Mouse (Mus musculus) embryonic facial prominence, embryonic 12.5 days (tissue): ENCODE measurements around the gene Gm49387. TPM values are rescaled to one million over a fixed set of nuclear protein-coding genes. Genes with fewer than 3 reads are reported as not detected.
"Not testable (repeated sequence)": the region's sequence is repeated elsewhere in the genome, so short reads cannot be mapped to it uniquely, and the experiment has no call there.

ENCODE experiments used
- ATAC-seq: fragments of 200-750 bp; cut with Nextera tagmentation; 2 replicates; pipeline ENCODE4 v1.8.0; 2017; ENCODE audit not compliant: insufficient number of reproducible peaks, insufficient read depth, low FRiP score, low TSS enrichment
- H3K27ac ChIP-seq: fragments of 300-500 bp; sonication (generic); 2 replicates; pipeline ENCODE4 v1.5.1; 2016; ENCODE audit warnings: mild to moderate bottlenecking
- H3K27me3 ChIP-seq: fragments of 300-500 bp; sonication (generic); 2 replicates; pipeline ENCODE4 v1.6.1; 2016; ENCODE audit warnings: mild to moderate bottlenecking, moderate library complexity
- H3K36me3 ChIP-seq: fragments of 300-500 bp; sonication (generic); 2 replicates; pipeline ENCODE4 v1.6.1; 2016; ENCODE audit warnings: mild to moderate bottlenecking
- H3K4me1 ChIP-seq: fragments of 300-500 bp; sonication (generic); 2 replicates; pipeline ENCODE4 v1.6.1; 2016
- H3K4me2 ChIP-seq: fragments of 300-500 bp; sonication (generic); replicated peaks from 2 replicates; pipeline ENCODE4 v1.6.1; 2016; ENCODE audit warnings: mild to moderate bottlenecking, moderate library complexity
- H3K4me3 ChIP-seq: fragments of 300-500 bp; sonication (generic); 2 replicates; pipeline ENCODE4 v1.5.1; 2016; ENCODE audit warnings: mild to moderate bottlenecking
- H3K9ac ChIP-seq: fragments of 300-500 bp; sonication (generic); 2 replicates; pipeline ENCODE4 v1.6.1; 2016; ENCODE audit warnings: mild to moderate bottlenecking, moderate library complexity
- H3K9me3 ChIP-seq: fragments of 300-500 bp; sonication (generic); 2 replicates; pipeline ENCODE4 v1.6.1; 2016; ENCODE audit warnings: mild to moderate bottlenecking, moderate library complexity
- WGBS: fragments of 180-500 bp; shearing (Covaris S2); methylation state at CpG from one replicate; pipeline ENCODE4 v1.1.7; 2016; 5-methylcytosine and 5-hydroxymethylcytosine counted together
- polyA plus RNA-seq: library from polyadenylated mRNA; unstranded; fragments of >200 nt; fragmentation: Nextera tagmentation; extraction: Ambion mirVana; gene quantifications from 2 replicates; pipeline ENCODE4 v1.2.1, GENCODE M21; 2016

Gene Gm49387
- polyA plus RNA-seq, 1 experiment from 2014 or later: 2.3 TPM

DNA sequence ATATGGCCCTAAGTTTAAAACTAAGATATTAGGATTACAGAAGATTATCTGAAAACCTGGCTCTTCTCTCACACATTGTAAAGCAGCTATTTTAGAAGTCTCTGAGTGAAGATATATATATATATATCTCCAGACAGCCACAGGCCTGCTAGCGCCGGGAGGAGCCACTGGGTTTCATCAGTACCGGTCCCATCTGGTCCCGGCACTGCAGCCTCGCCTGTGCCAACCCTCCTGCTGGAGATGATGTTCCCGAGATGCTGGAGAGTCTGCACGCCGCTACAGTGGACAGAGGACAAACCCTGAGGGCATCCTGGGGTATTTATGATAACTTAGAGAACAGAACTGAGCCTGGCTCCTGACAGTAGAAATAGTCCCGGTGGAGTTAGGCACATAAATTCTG, 23.5 kb downstream of the Gm49387 start:
- Histone ChIP-seq H3K27ac (no peak overlapping the region), H3K27me3 (no peaks in the 10 kb centered on the region), H3K4me3 (no peak overlapping the region), H3K4me1 (no peaks in the 10 kb centered on the region), H3K36me3 (no peaks in the 10 kb centered on the region), H3K4me2 (no peak overlapping the region), H3K9me3 (no peaks in the 10 kb centered on the region), H3K9ac (no peak overlapping the region)
- no peak for ATAC-seq
- WGBS: 83% methylated on average over 9 of the region's 9 CpGs

DNA sequence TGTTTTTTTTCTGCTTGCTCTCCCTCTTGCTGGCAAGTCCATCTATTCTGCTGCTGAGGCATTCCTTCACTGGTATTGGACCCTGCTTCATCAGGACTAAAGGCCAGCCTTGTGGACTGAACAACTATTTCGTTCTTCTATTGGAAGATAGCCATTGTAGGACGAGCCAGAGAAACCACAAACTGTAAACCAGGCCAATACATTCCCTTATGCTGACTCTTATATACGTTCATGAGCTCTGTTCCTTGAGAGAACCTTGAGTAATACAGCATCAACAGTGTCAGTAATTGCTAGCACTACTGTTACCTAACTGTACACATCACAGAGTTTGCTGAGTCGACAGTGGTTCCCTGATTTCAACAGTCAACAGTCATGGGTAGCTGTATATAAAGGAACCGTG, 27.0 kb downstream of the Gm49387 start:
- Histone ChIP-seq H3K9me3 (no peaks in the 10 kb centered on the region), H3K27me3 (no peaks in the 10 kb centered on the region), H3K36me3 (no peaks in the 10 kb centered on the region), H3K4me1 (no peaks in the 10 kb centered on the region), H3K27ac (no peak overlapping the region), H3K9ac (no peak overlapping the region), H3K4me2 (no peak overlapping the region), H3K4me3 (no peak overlapping the region)
- 85% methylated on average over 5 of the region's 5 CpGs for WGBS
- no peak for ATAC-seq

DNA sequence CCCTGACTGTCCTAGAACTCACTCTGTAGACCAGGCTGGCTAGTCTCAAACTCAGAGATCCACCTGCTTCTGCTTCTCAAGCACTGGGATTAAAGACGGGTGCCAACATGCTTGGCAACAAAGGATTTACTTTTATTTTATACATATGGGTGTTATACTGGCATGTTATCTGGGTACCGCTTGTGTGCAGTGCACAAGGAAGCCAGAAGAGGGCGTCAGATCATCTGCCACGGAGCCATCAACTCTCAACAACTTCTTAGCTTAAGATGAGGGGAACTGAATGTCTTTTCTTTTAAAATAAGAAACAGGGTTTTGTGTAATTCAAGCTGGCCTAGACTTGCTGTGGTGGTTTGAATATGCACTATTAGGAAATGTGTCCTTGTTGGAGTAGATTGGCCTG, 28.7 kb downstream of the Gm49387 start:
- Histone ChIP-seq H3K4me1 (no peaks in the 10 kb centered on the region), H3K36me3 (no peaks in the 10 kb centered on the region), H3K4me2 (no peak overlapping the region), H3K9ac (no peak overlapping the region), H3K4me3 (no peak overlapping the region), H3K27ac (no peak overlapping the region), H3K27me3 (no peaks in the 10 kb centered on the region), H3K9me3 (no peaks in the 10 kb centered on the region)
- 64% methylated on average over 4 of the region's 4 CpGs for WGBS
- no peak for ATAC-seq

DNA sequence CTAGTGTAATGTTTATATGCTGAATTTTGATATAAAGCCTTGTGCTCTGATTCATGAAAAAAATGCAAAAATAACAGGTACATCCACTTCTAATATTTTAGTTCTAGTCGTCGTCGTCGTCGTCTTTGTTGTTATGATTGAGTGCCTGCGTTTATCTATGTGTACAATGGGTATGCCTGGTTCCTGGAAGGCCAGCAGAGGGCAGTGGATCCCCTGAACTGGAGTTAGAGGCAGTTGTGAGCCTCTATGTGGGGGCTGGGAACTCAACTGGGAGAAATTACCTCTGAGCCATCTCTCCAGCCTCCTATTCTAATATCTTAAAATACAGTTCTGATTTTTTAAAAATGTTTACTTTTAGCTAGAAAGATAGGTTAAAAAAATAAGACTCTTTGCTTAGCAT, 35.2 kb downstream of the Gm49387 start:
- WGBS: 52% methylated on average over 6 of the region's 6 CpGs
- no peak for ATAC-seq
- Histone ChIP-seq H3K9ac (no peak overlapping the region), H3K36me3 (no peaks in the 10 kb centered on the region), H3K27ac (no peak overlapping the region), H3K4me1 (no peaks in the 10 kb centered on the region), H3K4me2 (no peak overlapping the region), H3K4me3 (no peak overlapping the region), H3K27me3 (no peaks in the 10 kb centered on the region), H3K9me3 (no peaks in the 10 kb centered on the region)

DNA sequence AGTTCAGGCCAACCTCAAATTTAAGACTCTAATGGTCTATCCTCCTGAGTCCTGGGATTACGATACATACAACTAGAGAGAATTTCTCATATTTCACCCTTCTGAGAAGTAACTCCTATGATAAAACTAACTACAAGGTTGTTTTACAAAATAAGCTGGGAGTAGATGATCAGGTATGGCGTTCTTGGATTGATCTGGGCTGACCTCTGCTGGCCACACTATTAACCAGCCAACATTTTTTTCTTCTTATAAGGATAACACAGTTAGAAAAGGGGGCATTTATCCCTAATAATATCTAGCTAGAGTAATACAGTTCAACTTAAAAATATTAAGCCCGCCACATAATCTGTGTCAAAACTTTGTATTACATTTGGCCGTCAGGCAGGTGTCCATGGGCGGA, 35.8 kb downstream of the Gm49387 start:
- WGBS: 68% methylated on average over 5 of the region's 5 CpGs
- H3K4me3 ChIP-seq: no peak overlapping the region
- no peaks in the 10 kb centered on the region for H3K9me3 ChIP-seq
- H3K4me1 ChIP-seq: no peaks in the 10 kb centered on the region
- H3K27ac ChIP-seq: no peak overlapping the region
- H3K36me3 ChIP-seq: no peaks in the 10 kb centered on the region
- no peak for ATAC-seq
- H3K4me2 ChIP-seq: no peak overlapping the region
- no peak overlapping the region for H3K9ac ChIP-seq
- no peaks in the 10 kb centered on the region for H3K27me3 ChIP-seq

DNA sequence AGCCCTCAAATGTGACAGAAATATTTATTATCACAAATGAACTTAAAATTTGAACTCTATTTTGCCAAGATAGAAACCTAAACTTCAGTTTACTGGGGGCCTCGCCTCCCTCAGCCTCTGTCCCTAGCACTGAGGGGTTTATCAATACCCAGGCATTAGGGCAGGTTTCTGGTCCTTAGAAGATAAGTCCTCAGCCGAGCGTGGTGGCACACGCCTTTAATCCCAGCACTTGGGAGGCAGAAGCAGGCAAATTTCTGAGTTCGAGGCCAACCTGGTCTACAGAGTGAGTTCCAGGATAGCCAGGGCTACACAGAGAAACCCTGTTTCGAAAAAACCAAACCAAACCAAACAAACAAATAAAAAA, 38.1 kb downstream of the Gm49387 start:
- H3K9me3 ChIP-seq, H3K27me3 ChIP-seq, H3K27ac ChIP-seq, H3K36me3 ChIP-seq, H3K9ac ChIP-seq, H3K4me3 ChIP-seq, H3K4me2 ChIP-seq, H3K4me1 ChIP-seq, ATAC-seq: not testable (repeated sequence)
- 82% methylated on average over 6 of the region's 6 CpGs for WGBS

DNA sequence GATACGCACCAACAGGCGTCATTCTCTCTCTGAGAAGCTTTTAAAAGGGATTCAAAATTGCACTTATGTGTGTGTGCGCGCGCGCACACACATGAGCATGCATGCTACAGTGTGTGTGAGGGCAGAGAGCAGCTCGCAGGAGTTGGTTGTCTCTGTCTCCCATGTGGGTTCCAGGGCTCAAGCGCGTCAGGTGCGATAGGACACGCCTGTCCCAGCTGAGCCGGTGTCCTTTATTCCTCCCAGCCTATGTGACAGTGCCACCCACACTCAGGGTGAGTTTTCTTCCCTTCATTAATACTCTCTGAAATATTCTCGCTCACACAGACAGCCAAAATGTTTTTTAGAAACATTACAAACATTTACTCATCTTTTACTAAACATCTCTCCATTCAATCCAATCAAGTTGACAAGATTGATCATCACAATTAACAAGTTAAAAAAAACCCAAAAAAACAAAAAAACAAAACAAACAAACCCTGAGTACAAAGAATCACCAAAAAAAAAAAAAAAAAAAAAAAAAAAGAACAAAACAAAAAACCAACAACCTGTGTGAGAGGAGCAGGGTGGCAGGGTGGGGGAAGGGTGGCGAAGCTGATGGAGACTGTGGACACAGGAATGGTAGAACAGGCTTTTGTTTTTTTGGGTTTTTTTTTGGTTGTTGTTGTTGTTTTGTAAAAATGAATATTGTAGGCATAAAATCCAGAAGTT, 38.6 kb downstream of the Gm49387 start:
- 92% methylated on average over 14 of the region's 14 CpGs for WGBS
- Histone ChIP-seq H3K4me3 (no peak overlapping the region), H3K4me2 (no peak overlapping the region), H3K36me3 (no peaks in the 10 kb centered on the region), H3K9me3 (no peaks in the 10 kb centered on the region), H3K27ac (no peak overlapping the region), H3K4me1 (no peaks in the 10 kb centered on the region), H3K9ac (no peak overlapping the region), H3K27me3 (no peaks in the 10 kb centered on the region)
- no peak for ATAC-seq

DNA sequence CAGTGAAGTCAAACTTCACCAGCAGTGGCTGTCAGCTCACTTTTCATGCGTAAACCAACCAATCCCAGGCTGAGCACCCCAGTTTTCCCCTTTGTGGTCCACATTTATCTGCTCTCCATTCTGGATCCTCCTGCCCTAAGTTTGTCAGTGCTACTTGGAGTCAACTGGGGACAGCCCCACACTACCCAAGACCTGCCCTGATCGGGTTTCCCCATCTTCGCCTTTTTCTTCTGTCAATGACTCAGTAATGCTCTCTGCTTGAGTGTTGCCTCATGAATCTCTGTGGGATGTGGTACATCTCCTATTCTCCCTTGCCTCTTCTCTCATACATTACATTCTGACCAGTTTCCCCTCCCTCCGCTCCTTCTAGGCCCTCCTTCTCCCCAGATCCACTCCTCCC, 43.2 kb downstream of the Gm49387 start:
- Histone ChIP-seq H3K4me1 (no peaks in the 10 kb centered on the region), H3K27me3 (no peaks in the 10 kb centered on the region), H3K9ac (no peak overlapping the region), H3K36me3 (no peaks in the 10 kb centered on the region), H3K4me2 (no peak overlapping the region), H3K4me3 (no peak overlapping the region), H3K9me3 (0 out of 2 replicates have a peak, but pooled peaks cover 4% of the 10 kb centered on the region), H3K27ac (no peak overlapping the region)
- ATAC-seq: no peak
- 94% methylated on average over 4 of the region's 4 CpGs for WGBS

DNA sequence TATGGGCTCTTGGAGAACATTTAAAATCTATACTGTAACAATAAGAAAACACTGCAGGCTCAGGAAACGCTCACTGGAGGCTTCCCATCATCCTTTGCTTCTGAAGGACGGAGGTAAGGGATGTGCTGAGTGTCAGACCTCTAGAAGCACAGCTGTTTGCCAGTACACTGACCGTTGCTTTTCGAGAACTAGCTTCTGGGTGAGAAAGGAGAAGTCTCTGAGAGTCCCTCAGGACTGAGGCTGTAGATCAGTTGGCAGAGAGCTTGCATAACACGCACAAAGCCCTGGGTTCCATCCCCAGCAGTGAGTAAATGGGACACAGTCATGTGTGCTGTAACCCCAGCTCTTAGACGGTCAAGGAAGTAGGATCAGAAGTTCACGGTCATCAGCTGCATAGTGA, 44.3 kb downstream of the Gm49387 start:
- Histone ChIP-seq H3K9ac (no peak overlapping the region), H3K4me2 (no peak overlapping the region), H3K4me3 (no peak overlapping the region), H3K27ac (no peak overlapping the region), H3K36me3 (no peaks in the 10 kb centered on the region), H3K9me3 (0 out of 2 replicates have a peak, but pooled peaks cover 4% of the 10 kb centered on the region), H3K27me3 (no peaks in the 10 kb centered on the region), H3K4me1 (no peaks in the 10 kb centered on the region)
- ATAC-seq: no peak
- WGBS: 73% methylated on average over 7 of the region's 7 CpGs

DNA sequence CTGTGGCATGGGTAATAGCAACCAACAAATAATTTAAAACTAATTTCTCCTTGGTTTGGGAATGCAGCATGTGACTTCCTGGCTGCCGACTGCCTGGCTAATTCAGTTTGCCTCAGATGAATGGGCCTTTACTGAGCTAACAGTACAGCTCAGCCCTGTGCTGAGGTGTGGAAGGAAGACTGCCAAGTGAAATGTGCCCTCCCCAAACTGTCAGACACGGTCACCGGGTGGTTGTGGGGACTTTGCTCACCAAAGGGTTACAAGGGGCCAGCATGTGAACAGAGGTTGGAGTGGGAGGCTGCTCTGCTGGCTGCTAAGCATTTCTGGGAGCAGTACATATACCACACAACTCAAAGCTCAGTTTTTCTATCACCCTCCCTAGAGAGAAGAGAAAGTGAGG, 46.0 kb downstream of the Gm49387 start:
- no peak overlapping the region for H3K9ac ChIP-seq
- no peaks in the 10 kb centered on the region for H3K4me1 ChIP-seq
- no peak overlapping the region for H3K27ac ChIP-seq
- no peaks in the 10 kb centered on the region for H3K36me3 ChIP-seq
- H3K4me2 ChIP-seq: no peak overlapping the region
- H3K9me3 ChIP-seq: 0 out of 2 replicates have a peak, but pooled peaks cover 4% of the 10 kb centered on the region
- H3K27me3 ChIP-seq: no peaks in the 10 kb centered on the region
- WGBS: 71% methylated on average over 3 of the region's 3 CpGs
- H3K4me3 ChIP-seq: no peak overlapping the region
- no peak for ATAC-seq

DNA sequence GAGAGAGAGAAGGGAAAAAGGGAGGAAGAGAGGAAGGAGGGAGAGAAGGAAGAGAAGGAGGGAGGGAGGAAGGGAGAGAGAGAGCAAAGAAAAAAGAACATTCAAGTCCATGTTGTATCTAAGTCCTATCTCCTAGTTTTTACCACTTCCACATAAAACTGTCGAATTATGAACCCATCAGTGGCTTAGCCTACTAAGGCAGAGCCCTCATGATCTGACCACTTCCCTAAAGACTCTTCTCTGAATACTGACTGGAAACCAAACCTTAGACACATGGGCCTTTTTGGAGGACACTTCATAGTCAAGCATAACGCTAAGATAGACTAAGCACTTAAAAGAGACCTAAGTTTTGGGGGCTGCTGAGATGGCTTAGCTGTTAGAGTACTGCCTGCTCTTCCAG, 47.6 kb downstream of the Gm49387 start:
- no peaks in the 10 kb centered on the region for H3K4me1 ChIP-seq
- H3K4me2 ChIP-seq: no peak overlapping the region
- no peak overlapping the region for H3K27ac ChIP-seq
- 0 out of 2 replicates have a peak, but pooled peaks cover 4% of the 10 kb centered on the region for H3K9me3 ChIP-seq
- H3K9ac ChIP-seq: no peak overlapping the region
- H3K27me3 ChIP-seq: no peaks in the 10 kb centered on the region
- H3K36me3 ChIP-seq: no peaks in the 10 kb centered on the region
- 80% methylated on average over 2 of the region's 2 CpGs for WGBS
- H3K4me3 ChIP-seq: no peak overlapping the region
- ATAC-seq: no peak

DNA sequence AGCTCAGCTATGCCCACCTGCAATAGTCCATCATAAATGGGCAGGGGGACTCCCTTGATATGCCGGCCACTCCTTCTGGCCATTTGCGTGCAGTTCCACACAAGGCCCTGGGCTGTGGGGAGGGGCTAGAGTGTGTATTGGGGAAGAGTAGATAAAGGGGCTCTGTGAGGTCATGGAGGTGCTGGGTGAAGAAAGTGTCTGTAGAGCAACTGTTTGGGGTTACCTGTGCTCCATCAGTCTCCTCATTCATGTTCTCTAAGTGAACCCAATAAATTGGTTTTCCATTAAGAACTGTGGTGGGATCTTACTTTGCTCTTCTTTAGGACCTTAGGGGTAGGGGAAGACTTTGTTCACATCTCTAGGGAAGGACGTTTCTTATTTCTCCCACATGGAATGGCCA, 49.4 kb downstream of the Gm49387 start, which contains the start of gene Colq:
Colq (minus strand) TSS at position 101 of the 400 bp plus-strand sequence.
- no peak within 1 kb of the TSS for H3K27ac ChIP-seq
- no peak within 1 kb of the TSS for H3K9ac ChIP-seq
- H3K4me1 ChIP-seq: no peaks in the 10 kb centered on the region
- 0 out of 2 replicates have a peak, but pooled peaks cover 4% of the 10 kb centered on the region for H3K9me3 ChIP-seq
- H3K27me3 ChIP-seq: no peaks in the 10 kb centered on the region
- H3K36me3 ChIP-seq: no peaks in the 10 kb centered on the region
- H3K4me2 ChIP-seq: no peak within 1 kb of the TSS
- ATAC-seq: no peak
- 77% methylated on average over 3 of the region's 3 CpGs for WGBS
- H3K4me3 ChIP-seq: no peak within 1 kb of the TSS
